Mouse (Mus musculus) hindbrain, embryonic 12.5 days (tissue): ENCODE measurements at regions not wholly inside any gene's neighbourhood (a gene's known extent, or its start where the extent isn't known, plus 50 kb on each side); places are given as distances from the start of the nearest gene placed in this dataset.

Experiments used
- ATAC-seq: fragments of 200-750 bp; cut with Nextera tagmentation; 2 replicates; pipeline ENCODE4 v1.8.0; 2017; ENCODE audit warnings: moderate TSS enrichment; ENCODE audit not compliant: low FRiP score
- H3K27ac ChIP-seq: fragments of 300-500 bp; sonication (generic); 2 replicates; pipeline ENCODE4 v1.5.1; 2016; ENCODE audit warnings: mild to moderate bottlenecking
- H3K27me3 ChIP-seq: fragments of 300-500 bp; sonication (generic); 2 replicates; pipeline ENCODE4 v1.6.1; 2016; ENCODE audit warnings: mild to moderate bottlenecking
- H3K36me3 ChIP-seq: fragments of 300-500 bp; sonication (generic); 2 replicates; pipeline ENCODE4 v1.6.1; 2016; ENCODE audit warnings: mild to moderate bottlenecking
- H3K4me1 ChIP-seq: fragments of 300-500 bp; sonication (generic); 2 replicates; pipeline ENCODE4 v1.6.1; 2016
- H3K4me2 ChIP-seq: fragments of 300-500 bp; sonication (generic); replicated peaks from 2 replicates; pipeline ENCODE4 v1.6.1; 2016; ENCODE audit warnings: mild to moderate bottlenecking
- H3K4me3 ChIP-seq: fragments of 300-500 bp; sonication (generic); 2 replicates; pipeline ENCODE4 v1.5.1; 2016; ENCODE audit warnings: mild to moderate bottlenecking
- H3K9ac ChIP-seq: fragments of 300-500 bp; sonication (generic); 2 replicates; pipeline ENCODE4 v1.6.1; 2016; ENCODE audit warnings: mild to moderate bottlenecking, moderate library complexity
- H3K9me3 ChIP-seq: fragments of 300-500 bp; sonication (generic); replicated peaks from 2 replicates; pipeline ENCODE4 v1.6.1; 2016; ENCODE audit warnings: mild to moderate bottlenecking
- WGBS: fragments of 180-500 bp; shearing (Covaris S2); methylation state at CpG from one replicate; pipeline ENCODE4 v1.1.7; 2016; 5-methylcytosine and 5-hydroxymethylcytosine counted together

- no peaks in the 10 kb centered on the region for H3K36me3 ChIP-seq
- no peaks in the 10 kb centered on the region for H3K9me3 ChIP-seq
- no peak for ATAC-seq
- no peak overlapping the region for H3K4me3 ChIP-seq
- H3K9ac ChIP-seq = no peak overlapping the region
- H3K27me3 ChIP-seq = no peaks in the 10 kb centered on the region
- no peak overlapping the region for H3K27ac ChIP-seq
- no peak overlapping the region for H3K4me2 ChIP-seq
- no peaks in the 10 kb centered on the region for H3K4me1 ChIP-seq
- 79% methylated on average over 5 of the region's 5 CpGs for WGBS
Observed at GRCm38 (mm10) chr9:111897626-111898025, 207.5 kb upstream of the Stac start.

GRCm38 (mm10) chr9:111879710-111880109 is 189.6 kb upstream of the Stac start:
- Histone ChIP-seq H3K4me1 (no peaks in the 10 kb centered on the region), H3K4me2 (no peak overlapping the region), H3K27ac (no peak overlapping the region), H3K9me3 (no peaks in the 10 kb centered on the region), H3K9ac (no peak overlapping the region), H3K36me3 (no peaks in the 10 kb centered on the region), H3K27me3 (no peaks in the 10 kb centered on the region), H3K4me3 (no peak overlapping the region)
- no peak for ATAC-seq
- WGBS = 55% methylated on average over 2 of the region's 2 CpGs

- Histone ChIP-seq H3K9me3 (no peaks in the 10 kb centered on the region), H3K4me1 (no peaks in the 10 kb centered on the region), H3K27me3 (no peaks in the 10 kb centered on the region), H3K4me3 (no peak overlapping the region), H3K36me3 (no peaks in the 10 kb centered on the region), H3K9ac (no peak overlapping the region), H3K27ac (no peak overlapping the region), H3K4me2 (no peak overlapping the region)
- no peak for ATAC-seq
- WGBS = 92% methylated on average over 5 of the region's 5 CpGs
Observed at GRCm38 (mm10) chr9:111876846-111877245, 186.7 kb upstream of the Stac start.

- no peak overlapping the region for H3K9ac ChIP-seq
- no peaks in the 10 kb centered on the region for H3K27me3 ChIP-seq
- no peak overlapping the region for H3K4me2 ChIP-seq
- no peaks in the 10 kb centered on the region for H3K9me3 ChIP-seq
- no peak overlapping the region for H3K4me3 ChIP-seq
- no peaks in the 10 kb centered on the region for H3K36me3 ChIP-seq
- H3K27ac ChIP-seq = no peak overlapping the region
- H3K4me1 ChIP-seq = no peaks in the 10 kb centered on the region
- WGBS = 92% methylated on average over 7 of the region's 7 CpGs
- ATAC-seq = no peak
Observed at GRCm38 (mm10) chr9:111870466-111870865, 180.3 kb upstream of the Stac start.

- ATAC-seq = no peak
Observed at GRCm38 (mm10) chr9:111869801-111870382, 179.7 kb upstream of the Stac start.

GRCm38 (mm10) chr9:111858051-111858450 is 167.9 kb upstream of the Stac start:
- no peak overlapping the region for H3K9ac ChIP-seq
- H3K4me3 ChIP-seq = no peak overlapping the region
- no peaks in the 10 kb centered on the region for H3K27me3 ChIP-seq
- no peak overlapping the region for H3K27ac ChIP-seq
- no peak for ATAC-seq
- H3K36me3 ChIP-seq = no peaks in the 10 kb centered on the region
- 69% methylated on average over 2 of the region's 2 CpGs for WGBS
- H3K4me1 ChIP-seq = no peaks in the 10 kb centered on the region
- H3K9me3 ChIP-seq = no peaks in the 10 kb centered on the region
- H3K4me2 ChIP-seq = no peak overlapping the region

More at GRCm38 (mm10) chr9:111869801-111870382, 179.7 kb upstream of the Stac start:
- Histone ChIP-seq H3K4me2 (no peak overlapping the region), H3K27ac (no peak overlapping the region), H3K4me3 (no peak overlapping the region), H3K27me3 (no peaks in the 10 kb centered on the region), H3K9me3 (no peaks in the 10 kb centered on the region), H3K9ac (no peak overlapping the region), H3K36me3 (no peaks in the 10 kb centered on the region), H3K4me1 (no peaks in the 10 kb centered on the region)
- 90% methylated on average over 4 of the region's 4 CpGs for whole genome bisulfite sequencing

GRCm38 (mm10) chr9:111854976-111855375 is 164.8 kb upstream of the Stac start:
- H3K4me1 ChIP-seq = no peaks in the 10 kb centered on the region
- no peak for ATAC-seq
- no peaks in the 10 kb centered on the region for H3K27me3 ChIP-seq
- H3K9ac ChIP-seq = no peak overlapping the region
- H3K4me2 ChIP-seq = no peak overlapping the region
- WGBS = 79% methylated on average over 7 of the region's 7 CpGs
- no peak overlapping the region for H3K4me3 ChIP-seq
- no peaks in the 10 kb centered on the region for H3K36me3 ChIP-seq
- no peak overlapping the region for H3K27ac ChIP-seq
- no peaks in the 10 kb centered on the region for H3K9me3 ChIP-seq

GRCm38 (mm10) chr9:111846366-111846765 is 156.2 kb upstream of the Stac start:
- no peaks in the 10 kb centered on the region for H3K27me3 ChIP-seq
- no peak overlapping the region for H3K4me3 ChIP-seq
- H3K36me3 ChIP-seq = no peaks in the 10 kb centered on the region
- no peak for ATAC-seq
- no peak overlapping the region for H3K9ac ChIP-seq
- no peaks in the 10 kb centered on the region for H3K9me3 ChIP-seq
- no peak overlapping the region for H3K27ac ChIP-seq
- 94% methylated on average over 10 of the region's 10 CpGs for WGBS
- no peaks in the 10 kb centered on the region for H3K4me1 ChIP-seq
- H3K4me2 ChIP-seq = no peak overlapping the region

- WGBS = 90% methylated on average over 6 of the region's 6 CpGs
Observed at GRCm38 (mm10) chr9:111841151-111841550, 151.0 kb upstream of the Stac start.

GRCm38 (mm10) chr9:111838069-111838820 is 148.1 kb upstream of the Stac start:
- H3K4me2 ChIP-seq = no peak overlapping the region
- no peaks in the 10 kb centered on the region for H3K9me3 ChIP-seq
- no peaks in the 10 kb centered on the region for H3K27me3 ChIP-seq
- 74% methylated on average over 7 of the region's 7 CpGs for WGBS
- no peak overlapping the region for H3K9ac ChIP-seq
- no peaks in the 10 kb centered on the region for H3K36me3 ChIP-seq
- H3K4me1 ChIP-seq = no peaks in the 10 kb centered on the region
- H3K4me3 ChIP-seq = no peak overlapping the region
- ATAC-seq = no peak
- H3K27ac ChIP-seq = no peak overlapping the region

More at GRCm38 (mm10) chr9:111841151-111841550, 151.0 kb upstream of the Stac start:
- Histone ChIP-seq H3K27ac (no peak overlapping the region), H3K27me3 (no peaks in the 10 kb centered on the region), H3K4me3 (no peak overlapping the region), H3K4me1 (no peaks in the 10 kb centered on the region), H3K9me3 (no peaks in the 10 kb centered on the region), H3K9ac (no peak overlapping the region), H3K36me3 (no peaks in the 10 kb centered on the region), H3K4me2 (no peak overlapping the region)
- ATAC-seq = no peak

- Histone ChIP-seq H3K4me1 (no peaks in the 10 kb centered on the region), H3K9me3 (no peaks in the 10 kb centered on the region), H3K9ac (no peak overlapping the region), H3K4me3 (no peak overlapping the region), H3K27ac (no peak overlapping the region), H3K4me2 (no peak overlapping the region), H3K27me3 (no peaks in the 10 kb centered on the region), H3K36me3 (no peaks in the 10 kb centered on the region)
- WGBS = 92% methylated on average over 1 of the region's 1 CpGs
- no peak for ATAC-seq
Observed at GRCm38 (mm10) chr9:111822094-111822493, 131.9 kb upstream of the Stac start.

GRCm38 (mm10) chr9:111817461-111817860 is 127.3 kb upstream of the Stac start:
- no peaks in the 10 kb centered on the region for H3K4me1 ChIP-seq
- H3K4me3 ChIP-seq = no peak overlapping the region
- no peak overlapping the region for H3K9ac ChIP-seq
- 77% methylated on average over 4 of the region's 4 CpGs for WGBS
- H3K36me3 ChIP-seq = no peaks in the 10 kb centered on the region
- H3K27me3 ChIP-seq = no peaks in the 10 kb centered on the region
- H3K9me3 ChIP-seq = no peaks in the 10 kb centered on the region
- ATAC-seq = no peak
- no peak overlapping the region for H3K27ac ChIP-seq
- H3K4me2 ChIP-seq = no peak overlapping the region

GRCm38 (mm10) chr9:111804931-111805330 is 114.8 kb upstream of the Stac start:
- Histone ChIP-seq H3K9ac (no peak overlapping the region), H3K27ac (no peak overlapping the region), H3K4me3 (no peak overlapping the region), H3K27me3 (no peaks in the 10 kb centered on the region), H3K4me2 (no peak overlapping the region), H3K4me1 (no peaks in the 10 kb centered on the region), H3K36me3 (no peaks in the 10 kb centered on the region), H3K9me3 (no peaks in the 10 kb centered on the region)
- no peak for ATAC-seq
- WGBS = 78% methylated on average over 6 of the region's 6 CpGs
